Comparison of ENCODE assay signal across 23 mouse cellular contexts in the genomic region with DNA sequence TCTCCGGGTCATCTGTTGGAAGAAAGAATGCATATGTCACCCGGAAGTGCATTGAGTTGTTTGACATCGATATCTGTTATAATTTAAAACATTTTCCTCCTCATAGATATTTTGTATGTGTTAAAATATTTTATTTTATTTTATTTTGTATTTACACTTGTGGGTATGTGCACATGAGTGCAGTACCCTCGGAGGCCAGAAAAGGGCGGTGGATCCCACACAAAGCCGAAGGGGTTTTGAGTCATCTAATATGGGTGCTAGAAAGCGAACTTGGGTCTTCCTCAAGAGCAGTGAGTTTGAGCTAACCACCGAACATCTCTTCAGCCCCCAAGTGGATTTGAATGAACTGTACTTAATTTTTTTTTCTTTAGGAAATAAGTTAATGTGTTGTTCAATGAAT.
A peak's percentile ranks its signal among the peaks of the same experiment; 100 is the strongest.
DNase-seq lines count a peak whose midpoint lies in the region; ATAC-seq and TF ChIP-seq lines count a peak whose summit lies in the region.
"Had no signal": no experiment of that assay in that cellular context is flagged by ENCODE, and none has a peak within 500 bp of the region (broad histone marks: within the 10 kb centered on the region; RNA-seq: fewer than 3 reads in every experiment).

No protein-coding gene starts in this region.

- no peaks in the 10 kb centered on the region for H3K36me3 ChIP-seq in E14TG2a.4 (ENCODE audit: insufficient read depth, low read length)
- no peaks in the 10 kb centered on the region for H3K36me3 ChIP-seq in ES-E14 (ENCODE audit: control insufficient read depth, insufficient read depth, low read length, poor library complexity, severe bottlenecking)
- H3K36me3 ChIP-seq: embryonic facial prominence, embryonic 13.5 days; hindbrain, embryonic 12.5 days had no signal

- TF ChIP-seq CTCF in layer of hippocampus, adult 2 months (conservative IDR thresholded peaks at IDR 0.05) = peak; percentile 50
- TF ChIP-seq CTCF in E14TG2a.4 (conservative IDR thresholded peaks at IDR 0.05; ENCODE audit: low read length) = peak; percentile 53

- in situ Hi-C loops in ES-E14 (cut with MboI; ENCODE audit: low sequenced_read_pairs in 2 of 2, unreplicated experiment in 2 of 2) = no loop called here

- no peaks in the 10 kb centered on the region for H3K4me1 ChIP-seq in E14TG2a.4 (replicated peaks; ENCODE audit: low read depth, low read length)
- H3K4me1 ChIP-seq in ES-E14 (ENCODE audit: control insufficient read depth in 2 of 2, insufficient read depth in 2 of 2, low read length in 2 of 2, poor library complexity in 1 of 2) = no peaks in the 10 kb centered on the region
- H3K4me1 ChIP-seq: forebrain, embryonic 13.5 days; hindbrain, embryonic 12.5 days had no signal

- H3K9me3 ChIP-seq in E14TG2a.4 (ENCODE audit: low read length) (0 out of 2 replicates have a peak, but pooled peaks cover 5% of the 10 kb centered on the region), ES-E14 (ENCODE audit: control insufficient read depth, insufficient read depth, low read depth, low read length) (no peaks in the 10 kb centered on the region)
- H3K9me3 ChIP-seq: forebrain, embryonic 13.5 days; hindbrain, embryonic 12.5 days had no signal

- no peak overlapping the region for H3K27ac ChIP-seq in layer of hippocampus, adult 2 months
- H3K27ac ChIP-seq in ES-E14 (ENCODE audit: insufficient read depth, low read depth, low read length, poor library complexity, severe bottlenecking) = no peak overlapping the region
- H3K27ac ChIP-seq: embryonic facial prominence, embryonic 13.5 days; forebrain, embryonic 13.5 days; hindbrain, embryonic 12.5 days had no signal

- no peak for ATAC-seq in erythroid progenitor cell, adult 5-6 weeks (replicated peaks; ENCODE audit: low FRiP score, poor library complexity, severe bottlenecking)
- no peak for ATAC-seq in frontal cortex, adult (ENCODE audit: low TSS enrichment)
- ATAC-seq: CD4-positive, CD25-positive, alpha-beta regulatory T cell, adult 4 months; forebrain, embryonic 13.5 days; forebrain, postnatal 0 days; hindbrain, embryonic 16.5 days; inflammation-experienced regulatory T-cells, adult 6 months; intestine, postnatal 0 days had no signal

- H3K27me3 ChIP-seq in E14TG2a.4 (ENCODE audit: insufficient read depth, low read length) = no peaks in the 10 kb centered on the region
- H3K27me3 ChIP-seq: embryonic facial prominence, embryonic 13.5 days; forebrain, embryonic 13.5 days; hindbrain, embryonic 12.5 days had no signal

- no peak overlapping the region for H3K9ac ChIP-seq in ES-E14 (ENCODE audit: insufficient read depth, low read depth, low read length, poor library complexity, severe bottlenecking)
- H3K9ac ChIP-seq: embryonic facial prominence, embryonic 13.5 days; forebrain, embryonic 13.5 days; forebrain, postnatal 0 days; hindbrain, embryonic 12.5 days had no signal

- no peak overlapping the region for H3K4me3 ChIP-seq in layer of hippocampus, adult 2 months
- no peak overlapping the region for H3K4me3 ChIP-seq in E14TG2a.4 (replicated peaks; ENCODE audit: low read length)
- H3K4me3 ChIP-seq in ES-E14 (ENCODE audit: insufficient read depth in 1 of 2, low read depth in 1 of 2, low read length in 2 of 2, poor library complexity in 1 of 2, severe bottlenecking in 1 of 2) = no peak overlapping the region
- H3K4me3 ChIP-seq: embryonic facial prominence, embryonic 13.5 days; forebrain, embryonic 13.5 days; hindbrain, embryonic 12.5 days had no signal

- DNase-seq in layer of hippocampus, adult 2 months (ENCODE audit: low spot score in 2 of 2) = no peak
- no peak for DNase-seq in layer of hippocampus, postnatal 14 days (ENCODE audit: low spot score in 2 of 2)
- DNase-seq in ES-E14 (ENCODE audit: low read depth, low spot score) = peak; percentile 24
- peak; percentile 49 for DNase-seq in R1 (ENCODE audit: low read depth, low spot score)
- DNase-seq: adrenal gland, adult 8-10 months; adrenal gland, postnatal 36 days; cerebellum, adult 8-10 months; cerebellum, postnatal 14 days; forebrain, postnatal 0 days; gastrocnemius, postnatal 10 days; heart, postnatal 10 days; heart, postnatal 4 days; kidney, adult 9 months had no signal

TF ChIP-seq in ES-E14, 5 proteins besides CTCF, POLR2A, EP300 and RAD21:
- TF ChIP-seq CHD2 (IDR thresholded peaks at IDR 0.05; ENCODE audit: low read depth, low read length) (no peak), MAFK (IDR thresholded peaks at IDR 0.05; ENCODE audit: insufficient read depth, low read depth, low read length) (no peak), HCFC1 (IDR thresholded peaks at IDR 0.05; ENCODE audit: borderline replicate concordance, insufficient read depth, low read length) (no peak), ZC3H11A (IDR thresholded peaks at IDR 0.05; ENCODE audit: borderline replicate concordance, low read depth, low read length) (no peak), ZNF384 (IDR thresholded peaks at IDR 0.05; ENCODE audit: low read depth, low read length) (no peak)

Comparison
In these comparisons a context has a peak if more than half of its experiments do, and no peak if none do; other contexts are left out.
1. DNase-seq: peak in ES-E14 (single experiment) and R1 (single experiment); none in layer of hippocampus, adult 2 months (0 of 2) and layer of hippocampus, postnatal 14 days (0 of 2).